Mouse (Mus musculus): Measurements from ENCODE around the gene Hist1h2ad. TPM values are rescaled to one million over a fixed set of nuclear protein-coding genes. Genes with fewer than 3 reads are reported as not detected.
A peak's percentile ranks its signal among the peaks of the same experiment; 100 is the strongest.

The Hist1h2ad gene
- polyA plus RNA-seq, 1 experiment from 2014 or later: 11.3 TPM

DNA sequence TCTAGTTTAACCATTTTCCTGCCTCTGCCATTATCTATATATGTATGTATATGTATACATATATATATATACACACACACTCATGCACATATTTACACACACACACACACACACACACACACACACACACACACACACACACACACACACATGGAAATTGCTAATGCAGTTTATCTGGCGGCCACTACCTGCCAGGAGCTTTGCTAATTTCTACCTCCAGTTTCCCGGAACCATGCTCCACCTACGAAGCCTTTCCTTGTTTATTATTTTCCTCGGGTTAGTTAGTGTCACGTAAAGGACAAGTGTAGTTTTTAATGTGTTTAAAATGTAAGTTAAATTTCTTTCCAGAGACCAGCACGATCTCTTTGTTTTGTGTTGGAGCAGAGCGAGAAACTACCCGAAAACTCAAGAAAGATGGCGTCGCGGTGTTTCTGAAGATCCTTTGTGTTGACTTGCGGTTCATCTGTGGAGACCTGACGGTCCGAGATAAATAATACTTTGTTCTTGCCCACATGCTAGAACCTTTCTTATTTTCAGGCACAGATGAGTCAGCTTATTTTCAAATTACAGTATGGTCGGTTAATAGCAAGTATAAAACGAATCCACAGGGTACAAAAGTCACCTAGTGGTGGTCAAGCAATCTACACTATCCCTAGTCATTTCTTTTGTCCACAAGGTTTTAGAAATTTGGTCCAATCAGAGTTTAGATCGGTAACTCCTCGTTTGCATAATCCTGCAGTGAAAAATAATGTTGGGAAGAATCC lies 11.3 kb upstream of the Hist1h2ad start:
- peak; percentile 65 for DNase-seq (ENCODE audit: low spot score)

DNA sequence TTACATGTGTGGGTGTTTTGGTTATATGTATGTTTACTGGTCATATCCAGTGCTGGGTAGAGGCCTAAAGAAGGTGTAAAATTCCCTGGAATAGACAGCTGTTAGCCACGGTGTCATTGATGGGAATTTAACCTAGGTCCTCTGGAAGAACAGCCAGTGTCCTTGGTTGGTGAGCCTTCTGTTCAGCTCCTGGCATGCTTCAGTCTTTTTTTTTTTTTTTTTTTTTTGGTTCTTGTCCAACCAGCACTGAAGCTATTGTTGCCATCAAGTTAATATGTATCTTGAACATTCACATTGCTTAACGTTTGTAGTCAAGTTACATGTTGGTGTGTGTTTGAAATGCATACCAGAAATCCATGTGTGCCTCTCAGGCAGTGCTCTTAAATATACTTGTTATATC lies 9.7 kb upstream of the Hist1h2ad start:
- DNase-seq (ENCODE audit: low spot score): no peak

DNA sequence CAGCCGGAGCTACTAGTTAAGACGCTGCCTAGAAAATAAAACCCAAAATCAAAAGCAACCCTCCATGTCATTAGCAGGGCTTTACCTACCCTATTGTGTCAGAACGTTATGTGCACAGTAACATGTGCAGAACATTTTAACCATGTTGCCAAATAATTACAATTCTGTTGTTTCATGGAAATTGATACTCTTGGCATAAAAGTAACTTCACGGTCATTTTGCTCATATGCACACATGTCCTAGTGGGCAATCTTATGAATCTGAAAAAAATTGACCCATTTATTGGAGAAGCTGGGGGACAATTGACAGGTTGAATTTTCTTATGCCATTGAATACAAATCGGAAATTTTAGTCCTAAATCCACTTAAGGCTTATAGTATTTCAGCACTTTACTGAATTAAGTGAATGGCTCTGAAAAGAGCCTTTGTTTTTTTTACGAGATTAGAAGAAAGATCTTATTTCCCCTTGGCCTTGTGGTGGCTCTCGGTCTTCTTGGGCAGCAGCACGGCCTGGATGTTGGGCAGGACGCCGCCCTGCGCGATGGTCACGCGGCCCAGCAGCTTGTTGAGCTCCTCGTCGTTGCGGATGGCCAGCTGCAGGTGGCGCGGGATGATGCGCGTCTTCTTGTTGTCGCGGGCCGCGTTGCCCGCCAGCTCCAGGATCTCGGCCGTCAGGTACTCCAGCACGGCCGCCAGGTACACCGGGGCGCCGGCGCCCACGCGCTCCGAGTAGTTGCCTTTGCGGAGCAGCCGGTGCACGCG lies 3.7 kb upstream of the Hist1h2ad start:
- peak; percentile 44 for DNase-seq (ENCODE audit: low spot score)

DNA sequence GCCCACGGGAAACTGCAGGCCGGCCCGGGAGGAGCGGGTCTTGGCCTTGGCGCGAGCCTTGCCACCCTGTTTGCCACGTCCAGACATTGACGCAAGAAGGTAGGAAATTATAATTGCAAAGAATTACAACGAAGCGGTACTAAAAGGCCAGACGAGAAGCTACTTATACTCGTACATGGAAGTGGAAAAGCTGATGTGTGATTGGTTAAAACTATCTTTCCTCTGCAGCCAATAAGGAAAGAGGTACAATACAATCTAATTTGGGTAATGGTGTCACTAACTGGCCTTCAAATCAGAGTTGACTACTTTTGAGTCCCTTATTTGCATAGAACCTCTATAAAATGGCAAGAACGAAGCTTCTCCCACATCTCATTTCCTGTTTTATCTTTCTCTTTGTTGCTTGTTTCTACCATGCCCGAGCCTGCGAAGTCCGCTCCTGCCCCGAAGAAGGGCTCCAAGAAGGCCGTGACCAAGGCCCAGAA lies 3.1 kb upstream of the Hist1h2ad start, which contains the start of the genes Hist1h2ae and Hist1h2bg:
Hist1h2ae (minus strand) TSS at position 199 of the 482 bp plus-strand sequence.
Hist1h2bg (plus strand) TSS at position 375 of the 482 bp plus-strand sequence.
- DNase-seq (ENCODE audit: low spot score): peak; percentile 94

DNA sequence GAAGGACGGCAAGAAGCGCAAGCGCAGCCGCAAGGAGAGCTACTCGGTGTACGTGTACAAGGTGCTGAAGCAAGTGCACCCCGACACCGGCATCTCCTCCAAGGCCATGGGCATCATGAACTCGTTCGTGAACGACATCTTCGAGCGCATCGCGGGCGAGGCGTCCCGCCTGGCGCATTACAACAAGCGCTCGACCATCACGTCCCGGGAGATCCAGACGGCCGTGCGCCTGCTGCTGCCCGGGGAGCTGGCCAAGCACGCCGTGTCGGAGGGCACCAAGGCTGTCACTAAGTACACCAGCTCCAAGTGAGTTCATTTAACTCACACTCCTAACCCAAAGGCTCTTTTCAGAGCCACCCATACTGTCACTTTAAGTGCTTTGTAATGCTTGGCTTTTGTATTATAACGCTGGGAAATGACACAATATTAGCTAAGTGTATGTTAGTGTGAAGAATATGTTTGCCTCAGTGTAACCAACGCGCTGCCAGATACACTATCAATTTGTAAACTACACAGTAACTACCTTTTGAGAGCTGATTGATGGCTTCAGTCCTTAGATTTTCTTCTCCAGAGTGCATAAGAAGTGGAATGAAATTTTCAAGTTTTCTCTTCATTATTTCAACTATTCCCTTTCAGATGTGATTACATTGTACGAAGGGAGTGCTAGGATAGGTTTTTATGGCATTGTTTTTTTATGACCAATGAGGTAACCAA lies 2.5 kb upstream of the Hist1h2ad start:
- peak; percentile 56 for DNase-seq (ENCODE audit: low spot score)

DNA sequence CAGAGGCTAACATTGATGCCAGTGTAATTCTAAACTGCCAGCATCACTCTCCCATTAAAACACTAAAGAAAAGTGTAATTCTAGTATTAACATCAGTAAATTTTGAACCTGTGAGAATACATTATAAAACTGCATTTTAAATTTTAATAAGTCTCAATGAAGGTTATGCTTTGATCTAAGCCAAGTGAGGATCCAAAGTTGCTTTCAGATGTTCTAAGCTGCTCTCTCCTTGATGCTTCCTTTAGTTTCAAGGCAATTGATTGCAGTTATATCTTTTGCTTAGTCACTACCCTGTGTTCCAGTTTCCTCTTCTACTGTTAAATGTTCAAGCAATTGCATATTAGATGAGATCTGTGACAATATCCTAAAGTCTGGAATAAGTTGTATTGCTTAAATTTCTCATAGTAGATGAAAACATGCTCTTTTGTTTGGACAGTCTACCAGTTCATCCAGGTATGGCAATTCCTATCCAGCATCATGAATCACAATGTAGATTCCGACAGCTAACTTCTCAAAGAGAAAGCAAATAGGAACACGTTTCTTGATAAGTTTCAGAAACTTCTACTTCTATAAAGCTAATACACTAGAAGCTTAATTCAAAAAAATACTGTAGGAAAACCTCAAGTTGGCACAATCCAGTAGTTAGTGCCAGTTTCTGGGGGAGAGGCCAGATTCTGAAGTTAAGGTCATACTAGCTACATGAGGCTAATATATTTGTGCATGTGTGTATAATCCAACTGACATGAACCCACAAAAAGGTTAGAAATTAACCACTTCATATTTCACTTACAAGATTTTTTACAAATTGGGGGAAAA lies 1.8 kb upstream of the Hist1h2ad start:
- peak; percentile 51 for DNase-seq (ENCODE audit: low spot score)

DNA sequence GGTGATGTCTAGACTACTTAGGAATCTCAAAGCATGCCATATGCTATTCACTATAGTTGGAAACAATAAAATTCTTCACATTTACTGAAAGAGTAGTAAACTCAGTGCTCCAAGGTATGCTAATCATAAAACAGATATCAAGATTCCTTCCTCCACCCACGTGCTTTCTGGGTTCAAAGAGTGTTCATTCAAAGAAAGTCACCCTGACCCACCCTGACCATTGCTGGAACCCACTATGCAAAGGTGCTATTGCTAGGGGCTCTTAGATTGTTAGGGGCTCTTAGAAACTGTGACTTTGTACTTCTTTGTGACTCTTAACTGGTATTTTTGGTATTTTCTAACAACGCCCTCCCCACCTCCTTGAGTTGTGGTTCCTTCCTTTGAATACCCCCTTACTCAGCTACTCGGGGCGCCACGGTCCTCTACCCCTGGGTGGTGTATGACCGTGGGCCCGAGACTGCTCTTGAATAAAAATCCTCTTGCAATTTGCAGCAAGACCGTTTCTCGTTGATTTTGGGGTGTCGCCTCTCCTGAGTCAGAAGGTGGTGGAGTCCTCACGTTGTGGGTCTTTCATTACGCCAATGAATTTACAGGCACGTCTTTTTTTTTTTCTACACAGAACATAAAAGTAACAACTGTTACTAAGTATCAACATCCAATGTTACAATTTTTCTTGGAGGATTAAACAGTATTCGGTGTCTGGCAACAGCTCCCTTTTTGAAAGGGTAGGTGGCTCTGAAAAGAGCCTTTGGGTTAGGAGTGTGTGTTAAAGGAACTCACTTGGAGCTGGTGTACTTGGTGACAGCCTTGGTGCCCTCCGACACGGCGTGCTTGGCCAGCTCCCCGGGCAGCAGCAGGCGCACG lies 915 bp upstream of the Hist1h2ad start:
- peak; percentile 51 for DNase-seq (ENCODE audit: low spot score)

DNA sequence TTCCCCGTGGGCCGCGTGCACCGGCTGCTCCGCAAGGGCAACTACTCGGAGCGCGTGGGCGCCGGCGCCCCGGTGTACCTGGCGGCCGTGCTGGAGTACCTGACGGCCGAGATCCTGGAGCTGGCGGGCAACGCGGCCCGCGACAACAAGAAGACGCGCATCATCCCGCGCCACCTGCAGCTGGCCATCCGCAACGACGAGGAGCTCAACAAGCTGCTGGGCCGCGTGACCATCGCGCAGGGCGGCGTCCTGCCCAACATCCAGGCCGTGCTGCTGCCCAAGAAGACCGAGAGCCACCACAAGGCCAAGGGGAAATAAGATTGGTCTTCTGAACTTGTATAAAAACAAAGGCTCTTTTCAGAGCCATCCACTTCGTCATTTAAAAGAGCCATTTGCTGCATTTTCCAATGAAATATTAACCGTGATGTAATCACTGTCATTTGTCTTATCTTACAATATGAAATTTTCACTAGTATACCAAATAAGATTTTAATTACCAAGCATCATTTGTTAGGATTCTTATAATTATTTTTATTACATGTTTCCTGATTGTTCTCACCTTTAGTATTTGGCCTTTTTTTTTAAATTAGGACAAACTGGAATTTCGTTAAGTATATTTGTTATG lies 477 bp downstream of the Hist1h2ad start:
- DNase-seq (ENCODE audit: low spot score): peak; percentile 30

DNA sequence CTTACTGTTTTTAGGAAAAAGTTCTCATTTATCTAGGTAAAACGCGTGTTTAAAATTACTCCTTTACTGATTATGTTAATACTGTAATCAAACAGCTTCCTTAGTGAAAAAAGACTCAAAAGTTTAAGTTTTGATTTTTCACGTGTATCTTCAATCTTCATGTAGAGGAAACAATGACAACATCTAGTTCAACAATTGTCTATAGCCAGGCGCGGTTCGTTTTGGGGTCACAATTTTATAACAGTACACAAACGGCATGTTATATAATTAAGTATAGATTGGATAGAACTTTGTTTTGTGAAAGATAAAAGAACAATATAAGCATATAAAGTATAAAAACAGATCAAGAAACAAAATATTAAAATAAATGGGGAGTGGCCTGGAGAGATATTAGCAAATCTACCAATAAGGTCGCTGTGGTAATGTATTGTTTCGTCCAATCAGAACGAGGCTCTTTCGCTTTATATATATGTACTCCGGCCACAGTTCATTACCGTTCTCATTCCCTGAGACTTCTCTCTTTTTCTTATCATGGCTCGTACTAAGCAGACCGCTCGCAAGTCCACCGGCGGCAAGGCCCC lies 1.2 kb downstream of the Hist1h2ad start, which contains the start of gene Hist1h3d:
Hist1h3d (plus strand) TSS at position 493 of the 581 bp plus-strand sequence.
- DNase-seq (ENCODE audit: low spot score): peak; percentile 80

DNA sequence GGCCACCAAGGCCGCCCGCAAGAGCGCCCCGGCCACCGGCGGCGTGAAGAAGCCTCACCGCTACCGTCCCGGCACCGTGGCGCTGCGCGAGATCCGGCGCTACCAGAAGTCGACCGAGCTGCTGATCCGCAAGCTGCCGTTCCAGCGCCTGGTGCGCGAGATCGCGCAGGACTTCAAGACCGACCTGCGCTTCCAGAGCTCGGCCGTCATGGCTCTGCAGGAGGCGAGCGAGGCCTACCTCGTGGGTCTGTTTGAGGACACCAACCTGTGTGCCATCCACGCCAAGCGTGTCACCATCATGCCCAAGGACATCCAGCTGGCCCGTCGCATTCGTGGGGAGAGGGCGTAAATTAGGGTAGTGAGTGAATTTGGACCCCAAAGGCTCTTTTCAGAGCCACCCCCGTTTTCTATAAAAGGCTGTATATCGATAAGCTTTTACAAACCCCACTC lies 1.7 kb downstream of the Hist1h2ad start:
- DNase-seq (ENCODE audit: low spot score): peak; percentile 35

DNA sequence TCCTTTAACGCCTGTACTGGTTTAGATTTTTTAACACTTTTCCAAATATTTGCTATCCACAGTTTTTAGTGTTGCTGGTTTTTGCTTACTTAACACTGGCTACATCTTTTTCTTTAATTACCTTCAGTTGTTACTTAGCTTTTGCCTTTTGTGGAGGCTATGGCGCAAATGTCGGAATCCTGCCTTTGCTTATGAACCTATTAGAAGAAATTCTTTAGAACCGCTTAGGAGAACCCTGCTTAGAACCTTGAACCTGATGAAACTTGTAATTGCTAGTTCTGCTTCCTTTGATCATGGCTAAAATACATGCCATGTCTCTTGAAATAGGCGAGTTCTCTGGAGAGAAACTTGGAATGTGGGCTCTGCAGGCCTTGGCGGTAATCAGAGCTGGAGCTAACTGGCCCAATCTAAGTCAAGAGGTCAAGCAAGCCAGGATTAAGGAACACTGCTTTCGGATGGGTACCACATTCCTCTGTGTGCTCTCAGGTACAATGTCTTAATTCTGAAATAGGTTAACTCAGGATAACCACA lies 2.2 kb downstream of the Hist1h2ad start:
- DNase-seq (ENCODE audit: low spot score): peak; percentile 24

DNA sequence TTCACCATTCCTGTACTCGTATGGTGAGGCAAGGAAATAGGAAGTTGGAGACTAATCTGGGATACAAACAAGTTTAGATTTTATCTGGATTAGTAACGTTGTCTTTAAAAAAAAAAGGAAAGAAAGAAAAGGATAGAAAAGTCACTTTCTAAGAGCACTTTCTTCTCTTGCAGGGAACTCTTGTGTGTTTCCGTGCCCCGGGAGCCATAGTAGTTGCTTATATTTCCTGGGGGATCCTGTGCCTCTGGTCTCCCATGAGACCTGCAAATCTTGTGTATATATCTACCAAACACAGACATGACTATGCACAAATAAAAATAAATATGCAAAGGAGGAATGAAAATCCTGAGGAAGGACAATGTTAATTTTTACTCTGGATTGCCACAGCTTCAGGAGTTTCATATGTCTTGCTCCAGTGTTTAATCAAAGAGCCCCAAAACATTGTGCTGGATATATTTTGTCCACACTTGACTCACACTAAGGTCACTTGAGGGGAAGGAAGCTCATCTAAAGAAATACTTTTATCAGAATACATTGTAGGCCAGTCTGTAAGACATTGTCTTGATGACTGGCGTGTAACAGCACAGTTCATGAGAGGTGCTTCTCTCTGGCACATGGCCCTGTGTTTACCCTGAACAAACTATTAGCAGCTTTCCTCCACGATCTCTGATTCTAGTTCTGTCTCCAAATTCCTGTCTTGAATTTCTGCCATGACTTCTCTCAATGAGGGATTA lies 2.9 kb downstream of the Hist1h2ad start:
- no peak for DNase-seq (ENCODE audit: low spot score)

DNA sequence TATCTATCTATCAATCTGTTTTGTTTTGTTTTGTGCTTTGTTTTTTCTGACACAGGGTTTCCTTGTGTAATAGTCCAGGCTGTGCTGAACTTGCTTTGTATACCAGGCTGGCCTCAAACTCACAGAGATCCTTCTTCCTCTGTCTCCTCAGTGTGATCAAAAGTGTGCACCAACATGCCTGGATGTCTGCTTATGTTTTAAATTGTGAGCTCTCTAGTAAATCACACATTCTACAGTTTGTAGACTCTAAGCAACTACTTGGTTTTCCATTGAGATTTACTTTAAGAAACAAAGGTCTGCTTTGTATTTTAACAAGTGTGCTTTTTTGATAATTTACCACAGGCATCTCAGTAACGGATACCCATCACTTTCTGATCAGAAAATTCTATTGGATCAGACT lies 3.7 kb downstream of the Hist1h2ad start:
- no peak for DNase-seq (ENCODE audit: low spot score)

DNA sequence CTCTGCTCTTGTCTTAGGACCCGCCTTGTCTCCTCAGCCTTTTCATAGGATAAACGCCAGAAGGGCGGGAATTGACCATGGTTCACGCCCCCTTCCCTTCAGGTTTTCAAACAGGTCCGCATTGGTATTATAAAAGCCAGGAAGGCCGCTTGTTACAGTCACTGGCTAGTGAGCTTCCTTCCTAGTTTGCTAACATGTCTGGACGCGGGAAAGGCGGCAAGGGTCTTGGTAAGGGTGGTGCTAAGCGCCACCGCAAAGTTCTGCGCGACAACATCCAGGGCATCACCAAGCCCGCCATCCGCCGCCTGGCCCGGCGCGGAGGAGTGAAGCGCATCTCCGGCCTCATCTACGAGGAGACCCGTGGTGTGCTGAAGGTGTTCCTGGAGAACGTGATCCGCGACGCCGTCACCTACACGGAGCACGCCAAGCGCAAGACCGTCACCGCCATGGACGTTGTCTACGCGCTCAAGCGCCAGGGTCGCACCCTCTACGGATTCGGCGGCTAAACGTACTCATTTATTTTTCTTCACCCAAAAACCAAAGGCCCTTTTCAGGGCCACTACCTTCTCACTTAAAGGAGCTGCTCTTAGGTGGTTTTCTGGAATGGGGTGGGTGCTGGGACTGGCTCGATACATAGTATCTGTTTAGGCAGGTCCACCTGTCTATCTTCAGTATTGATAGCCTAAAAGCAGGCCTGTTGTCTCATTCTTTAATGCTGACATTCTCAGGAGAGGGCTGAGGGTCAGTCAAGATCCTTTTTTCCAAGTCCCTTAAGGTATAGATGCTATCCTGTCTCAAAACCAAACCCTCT lies 7.4 kb downstream of the Hist1h2ad start, which contains the start of gene Hist1h4d:
Hist1h4d (plus strand) TSS at position 191 of the 811 bp plus-strand sequence.
- DNase-seq (ENCODE audit: low spot score): peak; percentile 98

DNA sequence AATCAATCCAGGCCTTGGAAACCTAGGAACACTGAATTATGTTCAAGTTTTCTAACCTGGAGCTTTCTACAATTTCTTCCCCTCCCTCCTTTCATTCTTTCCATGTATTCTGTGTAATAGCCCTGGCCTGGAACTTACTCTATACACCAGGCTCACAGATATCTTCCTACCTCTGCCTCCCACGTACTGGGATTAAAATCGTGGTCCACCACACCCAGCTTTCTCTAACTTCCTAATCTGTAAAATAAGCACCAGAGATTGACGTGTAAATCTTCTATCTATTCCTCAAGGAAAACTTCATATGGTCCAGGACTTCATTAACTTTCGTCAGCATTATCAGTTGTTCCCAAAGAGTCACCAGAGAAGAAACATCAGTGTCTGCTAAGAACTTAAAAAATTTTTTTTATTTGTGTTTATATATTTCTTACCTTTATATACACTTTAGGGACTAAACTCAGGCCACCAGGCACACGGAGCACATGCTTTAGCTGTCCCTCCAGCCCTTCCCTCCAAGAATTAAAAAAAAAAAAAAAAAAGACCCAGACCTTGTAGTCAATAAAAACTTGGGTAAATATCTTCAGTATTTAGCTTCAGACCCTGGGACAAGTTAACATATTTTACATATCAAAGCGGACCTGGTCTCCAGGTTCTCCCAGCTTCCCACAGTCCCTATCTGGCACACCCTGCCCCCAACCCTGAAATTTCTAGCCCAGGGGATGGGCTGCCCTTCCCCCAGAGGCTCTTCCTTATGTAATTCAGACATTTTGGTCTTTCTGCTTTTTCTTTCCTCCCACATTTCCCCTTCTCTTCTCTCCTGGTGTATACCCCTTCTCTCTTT lies 8.3 kb downstream of the Hist1h2ad start:
- peak; percentile 29 for DNase-seq (ENCODE audit: low spot score)
